Mouse (Mus musculus) CH12.LX (cell line): Measurements from ENCODE around the gene Tmem169. TPM values are rescaled to one million over a fixed set of nuclear protein-coding genes. Genes with fewer than 3 reads are reported as not detected.

Experiments
- DNase-seq: peaks from one replicate; pipeline ENCODE4 v3.0.0-alpha.2; 2013; ENCODE audit errors: extremely low read depth
- H3K27ac ChIP-seq: 2 replicates; pipeline ENCODE4 v1.5.1; 2012; ENCODE audit warnings: low read depth, mild to moderate bottlenecking, control low read depth, moderate library complexity; ENCODE audit not compliant: insufficient read depth
- H3K27me3 ChIP-seq: replicated peaks from 2 replicates; pipeline ENCODE3; 2012; ENCODE audit warnings: inconsistent platforms
- H3K36me3 ChIP-seq, 2 experiments: replicated peaks in 1 of 2; 2 replicates each; pipeline versions ENCODE3 to v1.6.1; 2012; ENCODE audit warnings: inconsistent platforms in 1 of 2, low read length in 1 of 2, mild to moderate bottlenecking in 1 of 2, mixed read lengths in 1 of 2, moderate library complexity in 1 of 2; ENCODE audit not compliant: control insufficient read depth in 1 of 2, insufficient read depth in 1 of 2
- H3K4me1 ChIP-seq, 2 experiments: 2 replicates each; pipeline ENCODE4 v1.6.1; 2012; ENCODE audit warnings: inconsistent platforms in 1 of 2, moderate library complexity in 1 of 2; ENCODE audit not compliant: insufficient read depth in 2 of 2, control insufficient read depth in 1 of 2
- H3K4me2 ChIP-seq: 2 replicates; pipeline ENCODE4 v1.6.1; 2012; ENCODE audit warnings: low read depth, mild to moderate bottlenecking, control low read depth; ENCODE audit not compliant: poor library complexity, insufficient read depth, severe bottlenecking
- H3K4me3 ChIP-seq, 3 experiments: fragments of 150-350 bp in 1 of 3; sonication (generic) in 1 of 3; replicated peaks in 1 of 3; 2 replicates each; pipeline versions ENCODE3 to v1.5.1; 2011 to 2012; ENCODE audit warnings: low read depth in 2 of 3, low read length in 2 of 3, mild to moderate bottlenecking in 2 of 3, moderate library complexity in 2 of 3, control low read depth in 1 of 3, improper control_type of control experiment in 1 of 3, inconsistent platforms in 1 of 3, mixed read lengths in 1 of 3; ENCODE audit not compliant: poor library complexity in 1 of 3
- H3K79me2 ChIP-seq: replicated peaks from 2 replicates; pipeline ENCODE4 v1.6.1; 2012; ENCODE audit warnings: mild to moderate bottlenecking, moderate library complexity; ENCODE audit not compliant: control insufficient read depth, poor library complexity, insufficient read depth, severe bottlenecking; ENCODE audit errors: extremely low read depth
- H3K9ac ChIP-seq: 2 replicates; pipeline ENCODE4 v1.6.1; 2012; ENCODE audit warnings: low read depth, mild to moderate bottlenecking, control low read depth, moderate library complexity; ENCODE audit not compliant: insufficient read depth
- H3K9me3 ChIP-seq: replicated peaks from 2 replicates; pipeline ENCODE3; 2012; ENCODE audit warnings: low read length, inconsistent platforms, mixed read lengths
- BHLHE40 ChIP-seq: IDR thresholded peaks from 2 replicates; pipeline ENCODE4 v1.6.1; 2011; ENCODE audit warnings: mild to moderate bottlenecking, low read depth, low read length, improper control_type of control experiment
- CHD1 ChIP-seq: IDR thresholded peaks from 2 replicates; pipeline ENCODE4 v1.6.1; 2012; ENCODE audit warnings: low read depth, low read length, improper control_type of control experiment, inconsistent platforms
- CHD2 ChIP-seq: IDR thresholded peaks from 2 replicates; pipeline ENCODE4 v1.6.1; 2011; ENCODE audit warnings: low read length, improper control_type of control experiment
- CTCF ChIP-seq, 2 experiments: IDR thresholded peaks in 1 of 2; conservative IDR thresholded peaks in 1 of 2; 2 replicates each; pipeline ENCODE4 v1.5.1; 2011 to 2012; ENCODE audit warnings: low read depth in 2 of 2, low read length in 2 of 2, improper control_type of control experiment in 1 of 2, inconsistent platforms in 1 of 2, mild to moderate bottlenecking in 1 of 2, moderate library complexity in 1 of 2
- E2F4 ChIP-seq: IDR thresholded peaks from 2 replicates; pipeline ENCODE4 v1.6.1; 2011; ENCODE audit warnings: low read depth, low read length, improper control_type of control experiment; ENCODE audit not compliant: insufficient replicate concordance
- ELF1 ChIP-seq: IDR thresholded peaks from 2 replicates; pipeline ENCODE4 v1.6.1; 2014; ENCODE audit warnings: low read depth, mild to moderate bottlenecking, inconsistent platforms, low read length, improper control_type of control experiment
- EP300 ChIP-seq: IDR thresholded peaks from 2 replicates; pipeline ENCODE4 v1.6.1; 2011; ENCODE audit warnings: low read length, improper control_type of control experiment
- GABPA ChIP-seq: IDR thresholded peaks from 2 replicates; pipeline ENCODE4 v1.6.1; 2012; ENCODE audit warnings: low read depth, low read length, improper control_type of control experiment, inconsistent platforms; ENCODE audit not compliant: insufficient replicate concordance
- JUND ChIP-seq: conservative IDR thresholded peaks from 2 replicates; pipeline ENCODE4 v1.6.1; 2011; ENCODE audit warnings: low read depth, low read length, improper control_type of control experiment
- KAT2A ChIP-seq: IDR thresholded peaks from 2 replicates; pipeline ENCODE4 v1.6.1; 2012; ENCODE audit warnings: low read length, improper control_type of control experiment, inconsistent platforms; ENCODE audit not compliant: insufficient replicate concordance
- MAFK ChIP-seq: IDR thresholded peaks from 2 replicates; pipeline ENCODE4 v1.6.1; 2011; ENCODE audit warnings: low read length, improper control_type of control experiment; ENCODE audit not compliant: insufficient replicate concordance
- MAZ ChIP-seq: IDR thresholded peaks from 2 replicates; pipeline ENCODE4 v1.6.1; 2012; ENCODE audit warnings: low read depth, mild to moderate bottlenecking, inconsistent platforms, low read length, improper control_type of control experiment, moderate library complexity
- MXI1 ChIP-seq: IDR thresholded peaks from 2 replicates; pipeline ENCODE4 v1.6.1; 2011; ENCODE audit warnings: mild to moderate bottlenecking, low read depth, low read length, improper control_type of control experiment
- POLR2AphosphoS2 ChIP-seq: IDR thresholded peaks from 2 replicates; pipeline ENCODE4 v1.6.1; 2011; ENCODE audit warnings: low read depth, low read length, improper control_type of control experiment
- RAD21 ChIP-seq: IDR thresholded peaks from 2 replicates; pipeline ENCODE4 v1.6.1; 2011; ENCODE audit warnings: low read depth, mild to moderate bottlenecking, low read length, improper control_type of control experiment, moderate library complexity
- RCOR1 ChIP-seq: conservative IDR thresholded peaks from 2 replicates; pipeline ENCODE4 v1.6.1; 2012; ENCODE audit warnings: low read depth, mild to moderate bottlenecking, inconsistent platforms, low read length, improper control_type of control experiment
- SMC3 ChIP-seq: IDR thresholded peaks from 2 replicates; pipeline ENCODE4 v1.6.1; 2011; ENCODE audit warnings: low read depth, low read length, improper control_type of control experiment
- UBTF ChIP-seq: IDR thresholded peaks from 2 replicates; pipeline ENCODE4 v1.6.1; 2012; ENCODE audit warnings: low read depth, mild to moderate bottlenecking, inconsistent platforms, low read length, improper control_type of control experiment, moderate library complexity
- dilution Hi-C: fragments of 300-500 bp; cut with MboI; formaldehyde crosslinking; loops from 2 replicates; pipeline ENCODE4 v1.14.3; 2020; ENCODE audit warnings: low sequenced_read_pairs; ENCODE audit not compliant: extremely low pct_unique_long_range_greater_than_20kb, extremely low pct_ligation_motif_present
- in situ Hi-C: fragments of 300-500 bp; cut with MboI; formaldehyde crosslinking; loops from 3 replicates; pipeline ENCODE4 v1.14.3; 2019; ENCODE audit warnings: low sequenced_read_pairs, low pct_ligation_motif_present, low pct_unique_long_range_greater_than_20kb, mixed read lengths
- polyA plus RNA-seq: library from polyadenylated mRNA; unstranded; fragments of >175 nt; gene quantifications from 2 replicates; pipeline ENCODE4 v1.2.1, GENCODE M21; 2012; ENCODE audit warnings: low read depth; ENCODE audit not compliant: insufficient read length
- total RNA-seq, 2 experiments: library from RNA; depleted of rRNA; stranded (reverse); fragments of 300-350 nt in 1 of 2; fragments of >200 nt in 1 of 2; gene quantifications; 2 replicates each; pipeline ENCODE4 v1.2.3; 2012 to 2014

The Tmem169 gene
- total and polyA plus RNA-seq, 3 experiments = 0.17 to 0.26 TPM; not detected in 1

- no peak for TF ChIP-seq RAD21
- no peaks in the 10 kb centered on the region for H3K36me3 ChIP-seq
- DNase-seq = no peak
- no peaks in the 10 kb centered on the region for H3K4me1 ChIP-seq
- dilution Hi-C loops = no loop called here
- H3K9ac ChIP-seq = no peak overlapping the region
- H3K79me2 ChIP-seq = no peaks in the 10 kb centered on the region
- no peak overlapping the region for H3K4me2 ChIP-seq
- H3K9me3 ChIP-seq = no peaks in the 10 kb centered on the region
- no peak overlapping the region for H3K4me3 ChIP-seq
- peaks cover 5% of the 10 kb centered on the region for H3K27me3 ChIP-seq
- no peak overlapping the region for H3K27ac ChIP-seq
- in situ Hi-C loops = no loop called here
Measured at GRCm38 (mm10) chr1:72291421-72291820, 7.3 kb downstream of the Tmem169 start.

GRCm38 (mm10) chr1:72291925-72292324 lies 7.8 kb downstream of the Tmem169 start:
- in situ Hi-C loops (no loop called here), dilution Hi-C loops (no loop called here)
- Histone ChIP-seq H3K27ac (no peak overlapping the region), H3K27me3 (peaks cover 2% of the 10 kb centered on the region), H3K4me2 (no peak overlapping the region), H3K9me3 (no peaks in the 10 kb centered on the region), H3K79me2 (no peaks in the 10 kb centered on the region), H3K4me3 (no peak overlapping the region), H3K4me1 (no peaks in the 10 kb centered on the region), H3K36me3 (no peaks in the 10 kb centered on the region), H3K9ac (no peak overlapping the region)
- no peak for DNase-seq
- no peak for TF ChIP-seq EP300
- TF ChIP-seq CTCF (conservative IDR thresholded peaks at IDR 0.05 in 1 of 2, IDR thresholded peaks at IDR 0.05 in 1 of 2; ENCODE audit: low read depth in 2 of 2, low read length in 2 of 2) = no peak
- no peak for TF ChIP-seq ELF1
- TF ChIP-seq, all 38 proteins: peak for 0

DNA sequence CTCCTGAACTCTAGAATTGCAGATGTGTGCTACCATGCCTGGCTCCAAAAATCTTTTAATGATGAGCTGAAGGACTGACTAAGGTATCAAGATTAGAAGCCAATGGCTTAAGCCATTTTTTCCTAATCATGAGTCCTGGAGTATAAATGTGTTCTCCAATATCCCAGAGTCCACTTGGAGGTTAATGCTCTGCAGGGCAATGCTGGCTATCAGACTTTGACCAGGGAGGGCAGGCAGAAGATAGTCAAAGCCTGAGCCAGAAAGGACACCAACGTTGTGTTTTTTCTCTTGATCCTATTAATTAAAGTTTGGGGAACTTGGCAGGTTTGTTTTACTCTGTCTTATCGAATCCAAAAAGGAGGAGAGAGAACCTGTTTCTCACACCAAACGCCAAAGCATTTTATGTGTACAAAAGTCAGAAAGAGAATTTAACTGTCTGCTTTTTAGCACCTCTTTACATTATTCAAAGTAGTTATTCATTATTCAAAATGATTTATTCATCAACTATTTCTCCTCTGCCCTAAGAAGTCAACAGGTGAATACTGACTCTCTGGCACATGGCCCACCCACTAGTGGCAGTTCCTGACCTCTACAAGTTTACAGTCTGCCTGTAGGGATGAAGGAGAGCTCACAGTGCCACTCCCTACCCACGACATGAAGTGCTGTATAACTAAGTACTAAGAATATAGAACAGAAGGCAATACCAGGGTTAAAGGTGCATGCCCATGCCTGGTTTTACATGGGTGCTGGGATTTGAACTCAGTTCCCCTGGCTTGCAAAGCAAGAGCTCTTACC lies 9.9 kb downstream of the Tmem169 start:
- in situ Hi-C loops = no loop called here
- TF ChIP-seq E2F4 = no peak
- TF ChIP-seq MXI1 = no peak
- TF ChIP-seq GABPA = no peak
- no peak for TF ChIP-seq BHLHE40
- TF ChIP-seq JUND = no peak
- no peak for TF ChIP-seq MAZ
- TF ChIP-seq CHD1 = no peak
- no peak for TF ChIP-seq EP300
- TF ChIP-seq KAT2A = no peak
- TF ChIP-seq MAFK = no peak
- no peak for TF ChIP-seq RCOR1
- TF ChIP-seq CHD2 = no peak
- no peak for TF ChIP-seq POLR2AphosphoS2
- TF ChIP-seq SMC3 = no peak
- TF ChIP-seq UBTF = no peak
- no peaks in the 10 kb centered on the region for H3K9me3 ChIP-seq
- dilution Hi-C loops = no loop called here
- H3K4me2 ChIP-seq = no peak overlapping the region
- H3K27me3 ChIP-seq = no peaks in the 10 kb centered on the region
- H3K4me3 ChIP-seq = no peak overlapping the region
- H3K9ac ChIP-seq = no peak overlapping the region
- no peak for DNase-seq
- H3K27ac ChIP-seq = no peak overlapping the region
- no peaks in the 10 kb centered on the region for H3K4me1 ChIP-seq
- no peaks in the 10 kb centered on the region for H3K79me2 ChIP-seq
- no peaks in the 10 kb centered on the region for H3K36me3 ChIP-seq
